Mouse (Mus musculus) naive thymus-derived CD4-positive, alpha-beta T cell, adult 2 months (primary cell): ENCODE results near the gene Pde1c.

ENCODE experiments used
- DNase-seq: peaks from one replicate; pipeline ENCODE4 v3.0.0-alpha.2; 2011; ENCODE audit warnings: low read depth

The Pde1c gene

DNA sequence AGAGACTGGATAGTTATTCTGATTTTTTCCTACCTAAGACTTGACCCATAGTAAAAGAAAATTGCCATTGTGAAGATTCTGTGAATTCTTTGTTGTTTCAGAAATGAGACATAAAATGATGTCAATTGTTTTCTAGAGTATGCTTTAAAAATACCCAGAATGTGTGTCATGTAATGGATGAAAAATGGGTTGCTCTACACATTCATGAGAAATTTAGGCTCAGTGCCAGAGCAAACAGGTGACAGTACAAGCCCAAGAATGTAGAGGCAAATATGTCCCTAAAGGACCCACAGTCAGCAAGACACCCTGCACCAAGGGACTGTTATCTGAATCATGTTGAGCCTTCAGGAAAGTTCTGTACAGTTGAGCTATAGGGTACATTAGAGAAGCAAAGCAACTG lies 500.4 kb downstream of the Pde1c start:
- no peak for DNase-seq

DNA sequence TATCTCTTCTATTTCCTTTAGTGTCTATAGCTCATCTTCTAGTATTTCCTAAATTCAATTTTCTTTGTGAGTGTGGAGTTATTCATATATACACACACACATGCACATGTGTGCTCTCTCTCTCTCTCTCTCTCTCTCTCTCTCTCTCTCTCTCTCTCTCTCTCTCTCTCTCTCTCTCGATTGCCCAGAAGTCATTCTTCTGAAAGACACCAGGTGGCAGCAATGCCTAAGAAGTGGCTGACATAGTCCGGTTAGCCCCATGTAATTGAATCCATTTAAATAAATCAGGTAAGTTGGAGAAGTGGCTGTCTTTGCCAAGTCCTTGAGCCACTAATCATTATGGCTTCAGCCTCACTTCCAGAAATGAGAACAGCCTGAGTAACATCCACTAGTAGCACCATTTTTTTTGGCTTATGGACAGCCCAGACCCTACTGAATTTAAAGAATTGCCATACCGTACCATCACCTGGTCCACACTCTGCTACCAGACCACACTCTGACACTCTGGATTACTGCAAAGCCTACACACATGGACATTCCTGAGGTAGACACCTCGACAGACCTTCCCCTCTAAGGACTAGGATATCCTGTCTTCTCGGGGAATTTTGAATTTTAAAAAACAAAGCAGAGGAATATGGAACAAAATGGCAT lies 502.1 kb downstream of the Pde1c start:
- DNase-seq: no peak

DNA sequence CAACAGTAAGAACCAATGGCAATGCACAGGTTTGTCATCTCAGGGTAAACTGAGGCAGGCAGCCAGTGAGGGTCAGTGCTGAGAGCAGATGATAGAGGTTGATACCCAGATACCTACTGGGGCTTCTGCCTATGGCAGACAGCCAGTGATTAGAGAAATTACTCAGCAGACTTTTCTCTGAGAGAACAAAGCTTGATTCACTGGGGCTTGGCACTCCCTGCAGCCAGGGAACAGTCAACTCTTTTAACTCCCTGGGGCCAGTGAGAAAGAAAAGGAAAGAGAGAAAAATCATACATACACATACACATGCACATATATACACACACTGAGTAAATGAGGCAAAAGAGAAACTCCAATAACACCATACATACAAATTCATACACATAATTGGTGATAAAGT lies 505.2 kb downstream of the Pde1c start:
- no peak for DNase-seq

DNA sequence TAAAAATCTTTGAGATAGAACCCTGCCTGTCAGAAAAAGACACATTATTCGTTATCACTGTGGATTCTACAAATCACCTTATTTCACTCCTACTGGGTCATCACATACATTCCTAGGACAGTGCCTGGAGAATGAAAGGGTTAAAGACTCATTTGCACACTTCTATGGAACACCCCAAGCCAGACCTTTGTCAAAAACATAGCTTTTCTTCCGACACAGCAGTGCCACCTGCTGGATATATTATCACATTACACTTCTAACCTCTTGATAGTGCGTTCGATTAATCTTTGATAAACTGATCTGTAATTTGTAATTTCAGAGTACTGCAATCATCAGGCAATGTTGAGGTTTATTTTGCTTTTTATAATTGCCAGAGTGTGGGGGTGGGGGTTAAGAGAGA lies 519.8 kb downstream of the Pde1c start:
- no peak for DNase-seq

DNA sequence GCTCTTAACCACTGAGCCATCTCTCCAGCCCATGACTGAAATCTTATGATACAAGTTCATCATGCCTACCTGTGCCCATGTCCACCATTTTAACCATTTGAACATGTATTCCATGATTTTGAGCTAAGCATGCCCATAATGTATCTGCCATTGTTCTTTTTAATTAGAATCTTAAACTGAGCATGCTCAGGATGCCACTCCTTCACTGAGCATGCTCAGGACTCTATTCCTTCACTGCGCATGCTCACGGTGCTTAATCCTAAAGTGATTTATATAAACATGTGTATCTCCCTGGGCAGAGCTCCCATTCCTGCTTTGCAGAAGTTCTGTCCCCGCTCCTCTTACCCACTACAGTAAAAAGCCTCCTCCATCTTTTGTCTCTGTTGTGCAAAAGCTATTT lies 520.3 kb downstream of the Pde1c start:
- DNase-seq: no peak

DNA sequence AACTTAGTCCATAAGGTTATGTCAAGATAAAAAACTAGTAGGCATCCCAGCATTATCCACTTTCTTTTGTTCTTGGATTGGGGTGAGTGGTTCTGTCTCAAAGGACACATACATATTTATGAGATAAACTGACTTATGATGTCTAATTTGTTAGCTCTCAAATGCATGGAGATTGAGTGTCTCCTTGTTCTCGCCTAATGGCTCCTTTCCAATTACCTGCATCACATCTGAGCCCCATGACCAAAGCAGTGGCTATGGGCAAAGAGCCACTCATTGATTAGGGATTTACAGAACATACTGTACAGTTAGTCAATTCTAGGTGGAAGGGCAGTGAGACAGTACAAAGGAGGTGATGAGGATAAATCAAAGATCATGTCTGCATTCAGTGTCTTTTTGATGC lies 524.2 kb downstream of the Pde1c start:
- no peak for DNase-seq

DNA sequence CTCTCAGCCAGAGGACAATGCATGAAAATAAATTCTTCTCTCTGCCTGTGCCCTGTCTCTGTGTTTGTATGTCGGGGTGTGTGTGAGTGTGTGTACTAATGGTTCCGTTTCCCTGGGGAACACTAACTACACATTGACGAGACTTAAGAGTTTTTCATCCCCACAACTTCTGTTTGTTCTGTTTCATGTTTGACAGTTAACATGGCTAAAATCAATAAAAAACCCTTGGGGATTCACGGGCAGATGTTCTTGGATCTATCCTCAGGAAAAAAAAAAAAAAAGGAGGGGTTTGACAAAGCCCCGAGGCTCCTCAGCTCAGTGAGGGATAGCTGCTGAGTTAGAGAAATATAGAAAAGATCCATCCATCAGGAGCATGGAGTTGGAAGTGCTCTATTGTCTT lies 524.6 kb downstream of the Pde1c start:
- DNase-seq: no peak

DNA sequence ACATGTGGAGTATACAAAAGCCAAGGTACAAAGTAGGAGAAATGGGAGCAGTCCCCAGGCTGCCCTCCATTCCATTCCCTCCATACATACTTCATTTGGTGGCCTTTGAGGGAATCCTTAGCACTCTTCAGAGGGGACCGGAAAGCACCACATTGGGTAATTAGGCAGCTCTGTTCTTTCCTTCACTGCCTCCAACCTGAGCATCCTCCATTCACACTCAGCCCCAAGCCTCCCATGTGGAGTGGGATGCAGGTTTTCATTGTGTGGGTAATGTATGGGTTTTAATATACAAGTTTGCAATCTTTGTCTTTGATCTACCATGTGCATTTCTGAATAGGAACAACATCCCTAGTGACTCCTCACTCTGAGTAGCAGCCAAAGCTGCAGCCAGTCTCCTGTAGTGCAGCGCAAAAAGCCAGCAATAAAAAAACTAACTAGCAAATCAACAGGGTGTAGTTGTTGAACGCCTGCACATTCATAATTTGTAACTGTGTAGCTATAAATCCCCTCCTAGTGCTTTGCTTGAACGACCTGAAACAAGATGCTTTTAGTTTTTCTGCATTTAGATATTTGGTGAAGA lies 529.3 kb downstream of the Pde1c start:
- DNase-seq: no peak

DNA sequence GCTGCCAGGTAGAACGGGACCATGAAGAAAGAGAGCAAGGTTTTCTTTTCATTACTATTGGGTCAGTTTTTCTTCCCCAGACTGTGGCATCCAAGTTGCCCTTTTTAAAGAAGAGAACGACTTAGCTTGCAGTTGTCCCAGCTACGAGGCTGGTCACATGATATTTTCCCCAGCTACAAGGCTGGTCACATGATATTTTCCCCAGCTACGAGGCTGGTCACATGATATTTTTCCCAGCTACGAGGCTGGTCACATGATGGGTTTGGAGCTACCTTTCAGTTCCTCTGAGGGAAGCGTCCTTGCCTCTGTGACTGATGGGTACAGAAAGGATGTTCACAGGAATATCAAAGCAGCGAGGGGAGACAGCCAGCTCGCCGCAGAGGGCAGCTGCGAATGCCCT lies 533.8 kb downstream of the Pde1c start:
- no peak for DNase-seq

DNA sequence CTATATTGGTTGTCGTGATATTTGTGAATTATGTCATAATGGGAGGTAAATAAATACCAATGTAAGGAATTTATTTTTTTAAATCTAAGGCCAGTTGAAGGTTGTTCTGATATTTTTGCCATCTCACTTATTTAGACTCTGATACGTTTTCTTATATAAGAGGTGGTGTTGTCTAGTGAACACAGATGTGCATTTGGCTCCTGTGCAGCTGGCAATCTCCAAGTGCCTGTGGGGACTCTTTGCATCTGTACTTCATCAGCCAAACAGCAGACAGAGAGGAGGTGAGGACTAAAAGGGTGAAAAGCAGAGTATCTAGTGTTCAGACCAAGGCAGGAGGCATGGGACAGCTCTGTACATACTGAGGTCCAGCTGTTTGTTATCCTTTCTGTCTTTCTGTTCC lies 536.7 kb downstream of the Pde1c start:
- no peak for DNase-seq

DNA sequence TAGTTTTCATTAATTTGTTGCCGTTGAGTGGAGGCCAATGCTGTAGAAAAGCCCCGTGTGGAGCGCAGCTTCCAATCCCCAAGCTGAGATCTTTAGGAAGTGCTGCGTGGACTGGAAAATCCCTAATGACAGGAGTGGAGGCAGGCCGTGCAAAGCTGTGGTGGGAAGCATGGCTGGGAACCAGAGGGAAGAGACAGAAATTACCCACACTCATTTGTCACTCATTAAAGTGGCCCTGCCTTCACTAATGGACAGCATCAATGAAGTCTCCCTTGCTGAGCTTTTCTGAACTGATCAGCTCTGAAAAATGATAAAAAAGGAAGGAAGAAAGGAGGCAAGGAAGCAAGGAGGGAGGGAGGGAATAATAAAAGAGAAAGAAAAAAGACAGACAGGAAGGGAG lies 538.9 kb downstream of the Pde1c start:
- no peak for DNase-seq

DNA sequence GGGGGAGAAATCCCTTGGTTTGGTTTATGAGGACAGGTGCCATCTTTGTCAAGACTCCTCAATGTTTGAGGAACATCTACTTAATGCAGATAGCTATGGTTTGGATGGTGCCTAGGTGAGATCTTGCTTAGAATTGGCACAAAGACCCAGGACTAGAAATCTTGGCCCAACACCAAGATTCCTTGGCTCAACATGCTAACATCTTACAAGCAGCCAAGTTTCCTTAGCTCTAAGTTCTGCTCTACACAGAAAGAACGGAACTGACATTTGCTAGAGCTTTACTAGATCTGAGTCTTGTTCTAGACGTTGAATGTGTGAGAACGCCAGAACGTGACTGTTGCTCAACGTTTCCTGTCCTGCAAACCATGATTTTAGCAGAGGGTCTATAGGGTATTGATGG lies 540.9 kb downstream of the Pde1c start:
- no peak for DNase-seq

DNA sequence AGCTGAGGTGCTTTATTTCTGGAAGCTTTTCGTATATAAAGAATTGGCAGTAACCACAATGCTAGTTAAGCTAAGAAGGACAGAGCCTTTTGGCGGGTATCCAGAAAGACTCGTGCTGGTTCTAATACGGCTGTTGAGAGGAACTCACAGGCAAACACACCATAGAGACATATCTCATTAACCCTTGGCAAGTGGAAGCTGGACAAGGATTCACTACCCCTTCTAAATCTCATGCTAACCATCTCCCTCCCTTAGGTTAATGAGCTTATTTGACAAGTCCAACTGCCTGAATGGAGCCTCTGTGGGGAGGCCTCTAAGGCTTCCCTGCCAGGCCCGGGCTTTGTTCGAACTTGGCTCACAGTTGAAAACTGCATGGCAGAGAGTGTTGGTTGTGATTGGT lies 541.6 kb downstream of the Pde1c start:
- no peak for DNase-seq

DNA sequence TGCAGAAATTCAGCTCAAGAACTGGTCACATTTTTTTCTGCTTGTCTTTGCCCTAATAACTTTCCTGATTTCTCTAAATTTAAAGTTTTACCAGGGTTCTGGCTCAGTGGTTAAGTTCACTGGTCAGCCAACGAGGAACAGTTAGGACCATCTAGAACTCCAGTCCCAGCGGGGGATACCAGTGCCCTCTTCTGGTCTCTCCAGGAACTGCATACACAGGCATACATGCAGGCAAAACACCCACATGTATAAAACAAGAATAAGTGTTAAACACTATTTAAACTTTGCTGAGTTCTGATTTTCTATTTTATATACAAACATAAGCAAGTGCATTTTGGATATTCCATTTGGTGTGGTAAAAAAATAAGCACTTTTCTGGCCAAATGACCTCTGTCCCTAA lies 543.4 kb downstream of the Pde1c start:
- DNase-seq: no peak
